Comparison of ENCODE assay signal across 9 mouse cellular contexts in genomic region chr14:78535366-78535765, GRCm38 (mm10). TPM values are rescaled to one million over a fixed set of nuclear protein-coding genes. Genes with fewer than 3 reads are reported as not detected.
DNase-seq lines count a peak whose midpoint lies in the region; ATAC-seq and TF ChIP-seq lines count a peak whose summit lies in the region.
"Had no signal": no experiment of that assay in that cellular context is flagged by ENCODE, and none has a peak within 500 bp of the region (broad histone marks: within the 10 kb centered on the region; RNA-seq: fewer than 3 reads in every experiment).

No protein-coding gene starts in this region.

- H3K27ac ChIP-seq in lung, embryonic 14.5 days (ENCODE audit: low read depth): peak overlapping the region; percentile 61; the same call in 1 of the 2 replicates
- no peak overlapping the region for H3K27ac ChIP-seq in embryonic facial prominence, embryonic 15.5 days (replicated peaks)
- H3K27ac ChIP-seq in limb, embryonic 10.5 days: peak overlapping the region; percentile 97
- no peak overlapping the region for H3K27ac ChIP-seq in stomach, embryonic 14.5 days (ENCODE audit: low read length)

- H3K36me3 ChIP-seq in lung, embryonic 14.5 days (ENCODE audit: insufficient read depth): no peaks in the 10 kb centered on the region
- no peaks in the 10 kb centered on the region for H3K36me3 ChIP-seq in embryonic facial prominence, embryonic 15.5 days
- 0 out of 2 replicates have a peak, but pooled peaks cover 2% of the 10 kb centered on the region for H3K36me3 ChIP-seq in limb, embryonic 10.5 days
- H3K36me3 ChIP-seq in stomach, embryonic 14.5 days (ENCODE audit: control insufficient read depth, insufficient read depth, low read length): no peaks in the 10 kb centered on the region

- 40% methylated on average over 2 of the region's 2 CpGs for WGBS in lung, embryonic 14.5 days
- 31% methylated on average over 2 of the region's 2 CpGs for WGBS in embryonic facial prominence, embryonic 15.5 days
- WGBS in limb, embryonic 10.5 days: 63% methylated on average over 2 of the region's 2 CpGs
- 42% methylated on average over 2 of the region's 2 CpGs for whole genome bisulfite sequencing in stomach, embryonic 14.5 days

- peak; percentile 10 for DNase-seq in lung, embryonic 14.5 days
- DNase-seq in lung, postnatal 36 days: no peak
- DNase-seq in limb, embryonic 10.5 days (ENCODE audit: low spot score): no peak
- no peak for DNase-seq in spleen, adult 18-20 months
- no peak for DNase-seq in left cerebral cortex, postnatal 4 days
- DNase-seq: kidney, postnatal 25 days had no signal

- no peak for TF ChIP-seq CTCF in lung, embryonic 14.5 days (IDR thresholded peaks at IDR 0.05; ENCODE audit: low read depth)

- intact Hi-C loops in left cerebral cortex, postnatal 4 days (cut with DNase I): no loop called here

- no peaks in the 10 kb centered on the region for H3K9me3 ChIP-seq in lung, embryonic 14.5 days (ENCODE audit: low read depth, low read length)
- no peaks in the 10 kb centered on the region for H3K9me3 ChIP-seq in embryonic facial prominence, embryonic 15.5 days (replicated peaks)
- H3K9me3 ChIP-seq in limb, embryonic 10.5 days (replicated peaks): no peaks in the 10 kb centered on the region
- no peaks in the 10 kb centered on the region for H3K9me3 ChIP-seq in stomach, embryonic 14.5 days (ENCODE audit: control insufficient read depth, low read depth, low read length)

- H3K4me2 ChIP-seq in lung, embryonic 14.5 days: peak overlapping the region; percentile 78
- H3K4me2 ChIP-seq in embryonic facial prominence, embryonic 15.5 days (replicated peaks): peak overlapping the region; percentile 72
- peak overlapping the region; percentile 60 for H3K4me2 ChIP-seq in stomach, embryonic 14.5 days (replicated peaks; ENCODE audit: low read depth, low read length)

- H3K27me3 ChIP-seq in lung, embryonic 14.5 days (ENCODE audit: insufficient read depth, low read length): no peaks in the 10 kb centered on the region
- H3K27me3 ChIP-seq in embryonic facial prominence, embryonic 15.5 days: no peaks in the 10 kb centered on the region
- H3K27me3 ChIP-seq in limb, embryonic 10.5 days (ENCODE audit: low read depth, poor library complexity, severe bottlenecking): no peaks in the 10 kb centered on the region
- no peaks in the 10 kb centered on the region for H3K27me3 ChIP-seq in stomach, embryonic 14.5 days (ENCODE audit: control insufficient read depth, insufficient read depth, low read length)

- H3K9ac ChIP-seq in lung, embryonic 14.5 days: peak overlapping the region; percentile 94
- no peak overlapping the region for H3K9ac ChIP-seq in embryonic facial prominence, embryonic 15.5 days
- H3K9ac ChIP-seq in stomach, embryonic 14.5 days (replicated peaks; ENCODE audit: low read depth, low read length): 0 out of 2 replicates have a peak overlapping the region, but pooled peaks have one; percentile 87

- peaks cover 15% of the 10 kb centered on the region for H3K4me1 ChIP-seq in lung, embryonic 14.5 days (ENCODE audit: insufficient read depth)
- peaks cover 11% of the 10 kb centered on the region for H3K4me1 ChIP-seq in embryonic facial prominence, embryonic 15.5 days
- H3K4me1 ChIP-seq in limb, embryonic 10.5 days: peaks cover 37% of the 10 kb centered on the region
- H3K4me1 ChIP-seq in stomach, embryonic 14.5 days (ENCODE audit: control insufficient read depth, insufficient read depth, low read length): 0 out of 2 replicates have a peak, but pooled peaks cover 9% of the 10 kb centered on the region

- H3K4me3 ChIP-seq in lung, embryonic 14.5 days (ENCODE audit: low read depth, low read length): peak overlapping the region; percentile 87
- H3K4me3 ChIP-seq in embryonic facial prominence, embryonic 15.5 days (replicated peaks): peak overlapping the region; percentile 91
- H3K4me3 ChIP-seq in limb, embryonic 10.5 days: peak overlapping the region; percentile 93
- peak overlapping the region; percentile 75 for H3K4me3 ChIP-seq in stomach, embryonic 14.5 days (ENCODE audit: low read depth, low read length)

- no peak for ATAC-seq in lung, embryonic 14.5 days (ENCODE audit: insufficient read depth)
- no peak for ATAC-seq in embryonic facial prominence, embryonic 15.5 days (ENCODE audit: insufficient number of reproducible peaks, low FRiP score, low TSS enrichment, low read depth)
- ATAC-seq in stomach, embryonic 14.5 days (ENCODE audit: insufficient number of reproducible peaks, insufficient read depth, low FRiP score, low read depth): no peak
- no peak for ATAC-seq in granulocyte monocyte progenitor cell, adult 5-6 weeks (replicated peaks; ENCODE audit: poor library complexity, severe bottlenecking)

RNA-seq across cellular contexts. Expression of gene Akap11, which starts 1.2 kb away (rescaled TPM):
- 18.3 and 18.9 TPM in 2 replicates for polyA plus RNA-seq in lung, embryonic 14.5 days (2014; fragmentation: Nextera tagmentation; extraction: Ambion mirVana)
- 16.8 and 19.1 TPM in 2 replicates for polyA plus RNA-seq in embryonic facial prominence, embryonic 15.5 days (2015; fragmentation: Nextera tagmentation; extraction: Ambion mirVana)
- 17.7 and 21.9 TPM in 2 replicates for polyA plus RNA-seq in limb, embryonic 10.5 days (2016; fragmentation: Nextera tagmentation; extraction: Ambion mirVana)
- polyA plus RNA-seq in stomach, embryonic 14.5 days (2014; fragmentation: Nextera tagmentation; extraction: Ambion mirVana): 19.0 and 20.5 TPM in 2 replicates
- 28.1 and 31.9 TPM in 2 replicates for total RNA-seq in granulocyte monocyte progenitor cell, adult 5-6 weeks (2014; fragmentation: Nextera tagmentation)
- total RNA-seq in granulocyte monocyte progenitor cell, adult 5-6 weeks (2017): 35.1 and 38.3 TPM in 2 replicates
- 100 to 1,000 TPM; 133 to 141 TPM for total RNA-seq in left cerebral cortex, postnatal 4 days (2021)

Comparison
In these comparisons a context has a peak if more than half of its experiments do, and no peak if none do; other contexts are left out.
1. H3K27ac ChIP-seq: peak in lung, embryonic 14.5 days (single experiment) and limb, embryonic 10.5 days (single experiment); none in embryonic facial prominence, embryonic 15.5 days (single experiment) and stomach, embryonic 14.5 days (single experiment).
2. Peak in every context shown above with its lines, with median percentiles within 50 percentile points of each other: H3K4me2 ChIP-seq and H3K4me3 ChIP-seq.